Mouse (Mus musculus) hindbrain, embryonic 16.5 days (tissue): ENCODE data around the gene Fbxl2. TPM values are rescaled to one million over a fixed set of nuclear protein-coding genes. Genes with fewer than 3 reads are reported as not detected.

Experiments used
- ATAC-seq: fragments of 200-750 bp; cut with Nextera tagmentation; 2 replicates; pipeline ENCODE4 v1.8.0; 2017; ENCODE audit warnings: moderate TSS enrichment, moderate library complexity
- H3K27ac ChIP-seq: fragments of 300-500 bp; sonication (generic); 2 replicates; pipeline ENCODE4 v1.5.1; 2014; ENCODE audit warnings: low read depth, mild to moderate bottlenecking, control low read depth, low read length, moderate library complexity
- H3K27me3 ChIP-seq: fragments of 300-500 bp; sonication (generic); replicated peaks from 2 replicates; pipeline ENCODE4 v1.6.1; 2014; ENCODE audit warnings: low read length; ENCODE audit not compliant: control insufficient read depth, insufficient read depth
- H3K36me3 ChIP-seq: fragments of 300-500 bp; sonication (generic); 2 replicates; pipeline ENCODE4 v1.6.1; 2014; ENCODE audit warnings: mild to moderate bottlenecking, low read length, moderate library complexity, mixed read lengths; ENCODE audit not compliant: control insufficient read depth, insufficient read depth
- H3K4me1 ChIP-seq: fragments of 300-500 bp; sonication (generic); 2 replicates; pipeline ENCODE4 v1.6.1; 2014; ENCODE audit warnings: low read depth, low read length; ENCODE audit not compliant: control insufficient read depth, insufficient read depth
- H3K4me2 ChIP-seq: fragments of 300-500 bp; sonication (generic); 2 replicates; pipeline ENCODE4 v1.6.1; 2014; ENCODE audit warnings: mild to moderate bottlenecking, low read length, control low read depth, moderate library complexity
- H3K4me3 ChIP-seq: fragments of 300-500 bp; sonication (generic); 2 replicates; pipeline ENCODE4 v1.5.1; 2014; ENCODE audit warnings: mild to moderate bottlenecking, low read length, control low read depth, moderate library complexity
- H3K9ac ChIP-seq: fragments of 300-500 bp; sonication (generic); 2 replicates; pipeline ENCODE4 v1.6.1; 2014; ENCODE audit warnings: low read depth, mild to moderate bottlenecking, control low read depth, low read length, moderate library complexity
- H3K9me3 ChIP-seq: fragments of 300-500 bp; sonication (generic); 2 replicates; pipeline ENCODE4 v1.6.1; 2014; ENCODE audit warnings: mild to moderate bottlenecking, low read length, moderate library complexity; ENCODE audit not compliant: control insufficient read depth
- WGBS: fragments of 180-500 bp; shearing (Covaris S2); extraction: QIAGEN DNeasy Blood & Tissue Kit; methylation state at CpG from one replicate; pipeline ENCODE4 v1.1.7; 2014; 5-methylcytosine and 5-hydroxymethylcytosine counted together
- polyA plus RNA-seq: library from polyadenylated mRNA; unstranded; fragments of >200 nt; fragmentation: Nextera tagmentation; extraction: Ambion mirVana; gene quantifications from 2 replicates; pipeline ENCODE4 v1.2.1, GENCODE M21; 2015

Gene Fbxl2
- polyA plus RNA-seq, 1 experiment from 2014 or later = 29.3 TPM

- H3K4me3 ChIP-seq = no peak overlapping the region
- H3K4me1 ChIP-seq = peaks cover 17% of the 10 kb centered on the region
- no peak for ATAC-seq
- H3K27me3 ChIP-seq = no peaks in the 10 kb centered on the region
- no peak overlapping the region for H3K4me2 ChIP-seq
- H3K27ac ChIP-seq = no peak overlapping the region
- no peaks in the 10 kb centered on the region for H3K9me3 ChIP-seq
- no peak overlapping the region for H3K9ac ChIP-seq
- H3K36me3 ChIP-seq = peaks cover under 1% of the 10 kb centered on the region; the same call in 1 of the 2 replicates
- 86% methylated on average over 4 of the region's 4 CpGs for WGBS
These were observed 117.4 kb downstream of the Fbxl2 start for GRCm38 (mm10) chr9:113928591-113928990.

DNA sequence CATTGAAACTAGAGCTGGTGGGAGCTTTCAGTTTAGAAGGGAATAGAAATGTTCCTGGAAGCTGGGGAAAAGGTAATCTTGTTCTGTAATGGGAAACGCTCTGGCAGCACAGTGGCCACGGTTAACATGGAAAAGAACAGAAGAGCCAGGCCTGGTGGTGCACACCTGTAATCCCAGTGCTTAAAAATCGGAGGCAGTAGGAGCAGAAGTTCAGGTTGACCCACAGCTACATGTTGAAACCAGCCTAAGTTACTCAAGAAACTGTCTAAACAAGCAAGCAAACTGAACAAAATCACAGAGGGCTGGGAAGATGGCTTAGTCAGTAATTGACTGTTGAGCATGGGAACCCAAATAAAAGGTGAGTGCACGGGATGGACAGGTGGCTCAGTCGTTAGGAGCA is 121.1 kb downstream of the Fbxl2 start:
- Histone ChIP-seq H3K4me2 (no peak overlapping the region), H3K36me3 (peaks cover 24% of the 10 kb centered on the region), H3K27ac (no peak overlapping the region), H3K4me1 (no peaks in the 10 kb centered on the region), H3K9me3 (no peaks in the 10 kb centered on the region), H3K27me3 (no peaks in the 10 kb centered on the region), H3K4me3 (no peak overlapping the region), H3K9ac (no peak overlapping the region)
- ATAC-seq = no peak
- WGBS = 92% methylated on average over 5 of the region's 5 CpGs

- no peak for ATAC-seq
- H3K4me3 ChIP-seq = no peak overlapping the region
- H3K27ac ChIP-seq = no peak overlapping the region
- H3K9ac ChIP-seq = no peak overlapping the region
- H3K27me3 ChIP-seq = no peaks in the 10 kb centered on the region
- 95% methylated on average over 5 of the region's 5 CpGs for WGBS
- no peak overlapping the region for H3K4me2 ChIP-seq
- H3K4me1 ChIP-seq = no peaks in the 10 kb centered on the region
- H3K9me3 ChIP-seq = no peaks in the 10 kb centered on the region
- H3K36me3 ChIP-seq = peaks cover 32% of the 10 kb centered on the region
These were observed 123.3 kb downstream of the Fbxl2 start for GRCm38 (mm10) chr9:113922677-113923076.

GRCm38 (mm10) chr9:113915789-113916188 is 130.2 kb downstream of the Fbxl2 start:
- 94% methylated on average over 5 of the region's 5 CpGs for WGBS
- no peak for ATAC-seq

More at GRCm38 (mm10) chr9:113915789-113916188, 130.2 kb downstream of the Fbxl2 start:
- H3K9ac ChIP-seq = no peak overlapping the region
- H3K4me1 ChIP-seq = no peaks in the 10 kb centered on the region
- no peak overlapping the region for H3K4me2 ChIP-seq
- peaks cover 50% of the 10 kb centered on the region for H3K36me3 ChIP-seq
- H3K4me3 ChIP-seq = no peak overlapping the region
- H3K9me3 ChIP-seq = no peaks in the 10 kb centered on the region
- no peaks in the 10 kb centered on the region for H3K27me3 ChIP-seq
- no peak overlapping the region for H3K27ac ChIP-seq

Other genes with a start within 250 kb of the Fbxl2 start
- gene Ubp1, start 115.3 kb downstream of the Fbxl2 start, polyA plus RNA-seq = 21.3 and 26.8 TPM in 2 replicates
- gene Susd5, start 10.9 kb upstream of the Fbxl2 start, polyA plus RNA-seq = 0.84 and 1.8 TPM in 2 replicates